Mouse (Mus musculus) limb, embryonic 15.5 days (tissue): ENCODE data around the gene Shisa5. TPM values are rescaled to one million over a fixed set of nuclear protein-coding genes. Genes with fewer than 3 reads are reported as not detected.

Experiments
- polyA plus RNA-seq: library from polyadenylated mRNA; unstranded; fragments of >200 nt; fragmentation: Nextera tagmentation; extraction: Ambion mirVana; gene quantifications from 2 replicates; pipeline ENCODE4 v1.2.1, GENCODE M21; 2015

Gene Shisa5
- polyA plus RNA-seq, 1 experiment from 2014 or later, result 108 TPM

Other genes with a start within 250 kb of the Shisa5 start
- 17.7 and 19.0 TPM in 2 replicates for gene Nckipsd, start 230.2 kb upstream of the Shisa5 start, polyA plus RNA-seq
- gene Celsr3, start 212.2 kb upstream of the Shisa5 start, polyA plus RNA-seq, result 0.08 and 0.09 TPM in 2 replicates
- gene Slc26a6, start 185.3 kb upstream of the Shisa5 start, polyA plus RNA-seq, result 12.7 and 13.8 TPM in 2 replicates
- 0.31 TPM in 1 of 2 replicates, not detected in the other for gene Tmem89, start 123.9 kb upstream of the Shisa5 start, polyA plus RNA-seq
- 427 and 499 TPM in 2 replicates for gene Uqcrc1, start 101.9 kb upstream of the Shisa5 start, polyA plus RNA-seq
- 19.4 and 24.4 TPM in 2 replicates for gene Col7a1, start 85.0 kb upstream of the Shisa5 start, polyA plus RNA-seq
- gene Ucn2, start 52.6 kb upstream of the Shisa5 start, polyA plus RNA-seq, result 0.46 TPM in 1 of 2 replicates, not detected in the other
- gene Pfkfb4, start 46.8 kb upstream of the Shisa5 start, polyA plus RNA-seq, result 10.0 and 11.8 TPM in 2 replicates
- gene Trex1, start 21.2 kb downstream of the Shisa5 start, polyA plus RNA-seq, result 16.0 and 17.2 TPM in 2 replicates
- 25.4 and 27.4 TPM in 2 replicates for gene Atrip, start 35.6 kb downstream of the Shisa5 start, polyA plus RNA-seq
- 12.5 and 13.6 TPM in 2 replicates for gene Ccdc51, start 43.9 kb downstream of the Shisa5 start, polyA plus RNA-seq
- 487 and 558 TPM in 2 replicates for gene Tma7, start 44.0 kb downstream of the Shisa5 start, polyA plus RNA-seq
- 9.3 and 11.2 TPM in 2 replicates for gene Plxnb1, start 56.8 kb downstream of the Shisa5 start, polyA plus RNA-seq
- not detected in 2 replicates for gene Fbxw21, start 123.5 kb downstream of the Shisa5 start, polyA plus RNA-seq
- gene Fbxw13, start 157.4 kb downstream of the Shisa5 start, polyA plus RNA-seq, result not detected in 2 replicates
- not detected in 2 replicates for gene Fbxw20, start 196.2 kb downstream of the Shisa5 start, polyA plus RNA-seq
- not detected in 2 replicates for gene Fbxw14, start 249.1 kb downstream of the Shisa5 start, polyA plus RNA-seq